Mouse (Mus musculus): ENCODE data around the gene Hexb.

Gene Hexb

GRCm38 (mm10) chr13:97197932-97198562 is at the start of gene Hexb:
Gene Hexb (minus strand): TSS chr13:97198357.
- DNase-seq (ENCODE audit: low spot score in 2 of 2), result peak; percentile 96

GRCm38 (mm10) chr13:97247754-97248153 is 49.6 kb upstream of the Hexb start:
- no peak for DNase-seq (ENCODE audit: low spot score in 2 of 2)

DNA sequence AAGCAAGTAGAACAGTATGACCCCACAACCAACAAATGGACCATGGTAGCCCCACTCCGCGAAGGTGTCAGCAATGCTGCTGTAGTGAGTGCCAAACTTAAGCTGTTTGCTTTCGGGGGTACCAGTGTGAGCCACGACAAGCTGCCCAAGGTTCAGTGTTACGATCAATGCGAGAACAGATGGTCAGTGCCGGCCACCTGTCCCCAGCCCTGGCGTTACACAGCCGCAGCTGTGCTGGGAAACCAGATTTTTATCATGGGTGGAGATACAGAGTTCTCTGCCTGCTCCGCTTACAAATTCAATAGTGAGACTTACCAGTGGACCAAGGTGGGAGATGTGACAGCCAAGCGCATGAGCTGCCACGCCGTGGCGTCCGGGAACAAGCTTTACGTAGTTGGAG is 48.1 kb upstream of the Hexb start:
- DNase-seq (ENCODE audit: low spot score in 2 of 2), result no peak

DNA sequence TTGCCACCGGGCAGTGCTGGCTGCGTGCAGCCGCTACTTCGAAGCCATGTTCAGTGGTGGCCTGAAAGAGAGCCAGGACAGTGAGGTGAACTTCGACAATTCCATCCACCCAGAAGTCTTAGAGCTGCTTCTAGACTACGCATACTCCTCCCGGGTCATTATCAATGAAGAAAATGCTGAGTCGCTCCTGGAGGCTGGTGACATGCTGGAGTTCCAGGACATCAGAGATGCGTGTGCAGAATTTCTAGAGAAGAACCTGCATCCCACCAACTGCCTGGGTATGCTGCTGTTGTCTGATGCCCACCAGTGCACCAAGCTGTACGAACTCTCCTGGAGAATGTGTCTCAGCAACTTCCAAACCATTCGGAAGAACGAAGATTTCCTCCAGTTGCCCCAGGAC is 47.0 kb upstream of the Hexb start:
- DNase-seq (ENCODE audit: low spot score in 2 of 2), result no peak

GRCm38 (mm10) chr13:97244712-97245105 is 46.6 kb upstream of the Hexb start:
- DNase-seq (ENCODE audit: low spot score in 2 of 2), result no peak

- no peak for DNase-seq (ENCODE audit: low spot score in 2 of 2)
Observed at GRCm38 (mm10) chr13:97243962-97244711, 46.0 kb upstream of the Hexb start.

GRCm38 (mm10) chr13:97242716-97243115 is 44.6 kb upstream of the Hexb start:
- no peak for DNase-seq (ENCODE audit: low spot score in 2 of 2)

DNA sequence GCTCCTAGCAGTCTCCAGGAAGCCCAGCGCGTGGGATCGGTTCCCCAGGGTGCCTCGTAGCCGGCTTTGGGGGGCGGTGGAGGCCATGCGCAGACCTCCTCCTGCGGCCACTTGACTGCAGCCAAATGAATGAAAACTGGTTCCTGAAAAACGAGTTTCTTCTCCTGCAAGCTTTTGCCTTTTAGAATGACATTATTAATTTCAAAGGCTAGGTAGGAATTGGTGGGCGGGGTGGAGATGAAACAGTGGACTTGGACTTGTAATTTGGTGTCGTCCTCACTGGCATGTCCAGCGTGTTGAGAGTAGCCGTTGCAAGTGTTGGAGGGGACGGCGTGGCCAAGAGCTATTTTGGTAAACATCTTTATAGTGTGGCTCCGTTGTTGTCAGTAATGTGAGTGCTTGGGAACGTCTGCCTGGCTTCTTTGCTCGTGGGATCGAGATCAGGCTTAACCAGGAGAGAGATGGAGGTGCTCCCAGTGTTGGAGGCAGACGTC is 43.7 kb upstream of the Hexb start:
- no peak for DNase-seq (ENCODE audit: low spot score in 2 of 2)

DNA sequence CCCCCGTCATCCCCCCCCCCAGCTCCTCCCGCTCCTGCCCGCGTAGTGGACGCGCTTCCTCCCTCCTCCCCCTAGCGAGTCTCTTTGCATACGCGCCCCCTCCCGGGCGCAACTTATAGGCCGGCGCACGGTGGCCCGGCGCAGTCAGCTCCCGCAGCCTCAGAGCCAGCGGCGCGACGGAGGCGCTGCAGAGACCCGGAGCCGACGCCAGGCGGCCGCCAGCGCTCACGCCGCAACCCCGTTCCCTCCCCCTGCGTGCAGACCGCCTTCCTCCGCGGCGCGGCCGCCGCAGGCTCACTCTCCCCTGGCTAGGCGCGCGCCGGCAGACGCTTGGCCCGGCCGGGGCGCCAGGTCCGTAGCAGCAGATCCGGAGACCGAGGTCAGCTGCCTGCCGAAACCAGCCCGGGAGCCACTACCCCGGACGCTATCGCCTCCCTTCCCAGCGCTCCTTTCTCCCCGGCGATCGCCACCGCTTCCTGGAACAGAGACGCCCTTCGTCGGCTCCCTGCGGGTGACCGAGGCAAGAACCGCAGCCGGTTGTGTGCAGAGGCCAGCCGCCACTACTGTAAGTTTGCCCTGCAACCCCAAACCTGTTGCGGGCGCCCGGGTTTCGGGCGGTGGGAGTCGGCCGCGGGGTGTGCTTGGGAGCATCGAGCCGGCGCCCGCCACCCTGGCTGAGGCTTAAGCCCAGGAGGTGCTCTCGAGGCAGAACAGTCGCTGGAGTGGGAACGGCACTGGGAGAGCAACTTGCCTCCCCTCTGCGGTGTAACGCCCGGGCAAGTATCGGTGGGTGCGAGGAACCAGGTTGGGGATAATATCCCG is 43.0 kb upstream of the Hexb start, which contains the start of gene Enc1:
Gene Enc1 (plus strand): TSS at position 141 of the 822 bp plus-strand sequence.
- DNase-seq (ENCODE audit: low spot score in 2 of 2), result peak; percentile 89 to 91

GRCm38 (mm10) chr13:97240279-97240964 is 42.3 kb upstream of the Hexb start:
- peak; percentile 34 to 40 for DNase-seq (ENCODE audit: low spot score in 2 of 2)

DNA sequence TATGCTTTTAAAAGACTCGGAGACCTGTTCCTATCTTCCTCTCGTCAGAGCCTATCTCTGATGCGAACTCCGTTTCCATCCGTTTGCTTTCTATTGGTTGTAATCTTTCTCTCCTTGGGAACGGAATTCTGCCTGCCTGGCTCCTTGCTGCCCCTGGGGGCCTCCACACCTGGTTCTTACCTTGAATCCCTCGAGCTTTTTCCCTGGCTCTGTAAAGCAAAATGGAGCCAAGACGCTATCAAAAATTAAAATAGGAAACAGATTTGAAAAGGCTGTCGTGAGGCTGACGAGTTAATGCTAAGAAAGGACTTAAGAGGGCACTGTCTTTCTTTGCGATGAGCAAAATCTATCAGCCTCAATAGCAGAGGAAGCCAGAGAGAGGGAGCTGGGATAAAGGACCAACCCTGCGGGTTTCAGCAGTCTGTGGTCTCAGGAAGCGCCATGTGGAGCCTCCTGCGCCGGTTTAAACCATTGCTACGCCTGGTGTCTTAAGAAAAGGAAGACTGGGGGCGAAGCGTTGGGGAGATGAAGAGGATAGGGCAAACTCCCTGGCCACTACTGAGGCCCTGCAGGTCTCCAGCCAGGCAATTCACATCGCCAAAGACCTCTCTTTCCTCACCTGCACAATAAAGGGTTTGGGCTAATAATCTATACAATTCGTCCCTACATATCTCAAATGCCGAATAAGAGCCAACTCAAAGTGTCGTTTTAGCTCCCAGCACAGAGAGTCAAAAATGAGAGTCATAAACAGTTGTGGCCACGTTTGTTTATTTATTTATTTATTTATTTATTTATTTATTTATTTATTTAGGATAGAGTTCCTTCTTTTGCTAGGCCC is 41.4 kb upstream of the Hexb start:
- DNase-seq (ENCODE audit: low spot score in 2 of 2), result peak; percentile 14 to 24

- DNase-seq (ENCODE audit: low spot score in 2 of 2), result no peak
Observed at GRCm38 (mm10) chr13:97238181-97238981, 40.2 kb upstream of the Hexb start.

DNA sequence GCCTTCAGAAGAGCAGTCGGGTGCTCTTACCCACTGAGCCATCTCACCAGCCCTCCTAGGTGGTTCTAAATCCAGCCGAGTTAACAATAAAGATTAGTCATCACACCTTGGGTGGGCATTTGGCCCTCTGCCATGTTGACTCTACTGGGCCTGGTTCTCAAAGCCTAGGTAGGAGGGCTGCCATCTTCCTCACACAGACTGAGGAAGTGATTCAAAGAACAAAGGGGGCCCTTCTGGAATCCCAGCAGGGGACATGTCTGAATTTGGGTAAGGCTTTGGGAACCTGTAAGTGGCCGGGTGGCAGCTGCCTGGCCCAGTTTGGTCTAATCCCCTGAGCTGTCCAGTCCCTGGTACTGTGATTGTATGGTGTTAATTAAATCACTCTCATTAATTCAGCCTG is 39.5 kb upstream of the Hexb start:
- no peak for DNase-seq (ENCODE audit: low spot score in 2 of 2)

- DNase-seq (ENCODE audit: low spot score in 2 of 2), result no peak
Observed at GRCm38 (mm10) chr13:97235911-97236310, 37.8 kb upstream of the Hexb start.

GRCm38 (mm10) chr13:97234785-97235417 is 36.7 kb upstream of the Hexb start:
- peak; percentile 76 to 83 for DNase-seq (ENCODE audit: low spot score in 2 of 2)

- DNase-seq (ENCODE audit: low spot score in 2 of 2), result no peak
Observed at GRCm38 (mm10) chr13:97233092-97233491, 34.9 kb upstream of the Hexb start.

DNA sequence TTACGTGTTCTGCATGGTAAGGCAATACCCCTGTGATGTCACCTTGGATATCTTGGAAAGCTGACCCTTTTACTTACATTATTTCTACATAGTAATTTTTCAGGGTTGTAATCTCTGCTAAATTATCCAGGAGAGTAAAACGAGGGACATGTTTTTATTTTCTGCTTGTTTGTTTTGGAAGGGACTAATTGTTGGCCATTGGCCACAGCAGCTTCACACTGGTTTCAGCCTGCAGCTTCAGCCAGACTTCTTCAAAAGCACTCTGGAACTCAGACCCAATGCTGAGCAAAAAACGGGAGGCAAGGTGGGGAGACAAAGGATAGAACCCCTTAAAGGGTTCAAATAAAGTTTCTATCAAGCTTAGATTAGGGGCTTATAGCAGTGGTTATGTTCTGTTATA is 31.9 kb upstream of the Hexb start:
- DNase-seq (ENCODE audit: low spot score in 2 of 2), result no peak

DNA sequence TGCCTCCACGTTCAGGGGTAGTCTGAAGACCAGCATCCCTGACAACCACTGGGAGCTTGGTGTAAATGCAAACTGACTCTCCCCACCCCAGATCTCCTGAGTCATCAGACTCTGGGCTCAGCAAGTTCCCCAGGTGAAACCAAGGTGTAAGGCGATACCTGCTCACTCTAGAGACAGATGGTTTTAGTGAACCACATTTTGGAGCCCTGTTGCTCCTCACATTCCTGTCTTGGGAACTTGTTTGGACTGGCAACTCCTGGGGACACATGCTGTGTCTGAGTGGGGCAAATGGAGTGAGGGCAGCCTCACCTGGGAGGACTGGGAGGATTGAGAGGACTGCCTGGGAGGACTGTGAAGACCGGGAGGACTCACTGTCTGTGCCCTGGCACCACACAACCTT is 29.6 kb upstream of the Hexb start:
- no peak for DNase-seq (ENCODE audit: low spot score in 2 of 2)

- DNase-seq (ENCODE audit: low spot score in 2 of 2), result no peak
Observed at GRCm38 (mm10) chr13:97225130-97225529, 27.0 kb upstream of the Hexb start.
